Comparison of ENCODE assay signal across 10 mouse cellular contexts in the genomic region with DNA sequence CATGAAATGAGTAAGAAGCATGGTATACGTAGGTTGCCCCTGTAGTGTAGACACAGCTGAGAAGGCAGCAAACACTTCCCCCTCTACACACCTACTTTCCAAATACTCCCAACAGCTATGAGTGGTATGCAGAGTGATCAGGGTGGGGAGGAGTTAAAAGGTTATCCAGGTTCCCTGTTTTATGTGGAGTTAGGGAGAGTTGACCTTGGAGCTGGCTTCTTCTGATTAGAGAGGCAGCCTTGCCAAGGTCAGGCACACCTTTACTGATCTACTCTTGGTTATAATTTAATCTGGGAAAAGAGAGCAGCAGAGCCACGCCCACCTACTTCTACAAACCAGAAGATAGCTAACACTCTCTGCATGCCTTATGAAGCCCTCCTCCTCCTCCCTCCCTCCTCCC.
DNase-seq lines count a peak whose midpoint lies in the region; ATAC-seq and TF ChIP-seq lines count a peak whose summit lies in the region.
"Had no signal": no experiment of that assay in that cellular context is flagged by ENCODE, and none has a peak within 500 bp of the region (broad histone marks: within the 10 kb centered on the region; RNA-seq: fewer than 3 reads in every experiment).

No protein-coding gene starts in this region.

- peak; percentile 50 for DNase-seq in R1 (ENCODE audit: low read depth, low spot score)
- DNase-seq in intestine, embryonic 14.5 days (ENCODE audit: low spot score): no peak
- DNase-seq in kidney, postnatal 14 days: peak; percentile 81
- no peak for DNase-seq in gastrocnemius, postnatal 25 days
- DNase-seq in urinary bladder, postnatal 25 days (ENCODE audit: low spot score): no peak
- no peak for DNase-seq in layer of hippocampus, adult 2 months (ENCODE audit: low spot score in 2 of 2)
- DNase-seq: cerebellum, postnatal 14 days had no signal

- H3K27ac ChIP-seq in intestine, embryonic 14.5 days (ENCODE audit: low read depth): peak overlapping the region; percentile 48
- peak overlapping the region; percentile 90 for H3K27ac ChIP-seq in lung, embryonic 16.5 days (ENCODE audit: low read length)
- no peak overlapping the region for H3K27ac ChIP-seq in layer of hippocampus, adult 2 months

- H3K36me3 ChIP-seq in intestine, embryonic 14.5 days (ENCODE audit: control insufficient read depth, insufficient read depth, low read length): no peaks in the 10 kb centered on the region
- no peaks in the 10 kb centered on the region for H3K36me3 ChIP-seq in lung, embryonic 16.5 days (ENCODE audit: control insufficient read depth, insufficient read depth, low read length)

- peaks cover 4% of the 10 kb centered on the region; the same call in 1 of the 2 replicates for H3K4me1 ChIP-seq in intestine, embryonic 14.5 days (replicated peaks; ENCODE audit: control insufficient read depth, insufficient read depth, low read length)
- peaks cover 18% of the 10 kb centered on the region for H3K4me1 ChIP-seq in lung, embryonic 16.5 days (replicated peaks; ENCODE audit: control insufficient read depth, insufficient read depth, low read length)

- H3K4me2 ChIP-seq in intestine, embryonic 14.5 days (ENCODE audit: low read length): no peak overlapping the region
- no peak overlapping the region for H3K4me2 ChIP-seq in lung, embryonic 16.5 days (ENCODE audit: low read depth, low read length)
- H3K4me2 ChIP-seq: midbrain, embryonic 11.5 days had no signal

- 70% methylated on average over 2 of the region's 2 CpGs for WGBS in intestine, embryonic 14.5 days
- WGBS in lung, embryonic 16.5 days: 39% methylated on average over 2 of the region's 2 CpGs

- no peak for TF ChIP-seq CTCF in layer of hippocampus, adult 2 months (conservative IDR thresholded peaks at IDR 0.05)

- H3K27me3 ChIP-seq in intestine, embryonic 14.5 days (replicated peaks; ENCODE audit: control insufficient read depth, insufficient read depth, low read length): no peaks in the 10 kb centered on the region
- no peaks in the 10 kb centered on the region for H3K27me3 ChIP-seq in lung, embryonic 16.5 days (ENCODE audit: control insufficient read depth, insufficient read depth, low read depth, low read length)

- peak; percentile 87 for ATAC-seq in intestine, embryonic 14.5 days (replicated peaks; ENCODE audit: low FRiP score, low TSS enrichment, low read depth)
- ATAC-seq in lung, embryonic 16.5 days (ENCODE audit: low read depth): peak; percentile 94
- ATAC-seq: activated CD4-positive, CD25-positive, alpha-beta regulatory T cell, adult 4 months had no signal

- H3K4me3 ChIP-seq in intestine, embryonic 14.5 days (ENCODE audit: low read depth, low read length): no peak overlapping the region
- H3K4me3 ChIP-seq in lung, embryonic 16.5 days (ENCODE audit: low read length): no peak overlapping the region
- H3K4me3 ChIP-seq in layer of hippocampus, adult 2 months: no peak overlapping the region

- H3K9me3 ChIP-seq in intestine, embryonic 14.5 days (ENCODE audit: control insufficient read depth, low read length): no peaks in the 10 kb centered on the region
- no peaks in the 10 kb centered on the region for H3K9me3 ChIP-seq in lung, embryonic 16.5 days (ENCODE audit: control insufficient read depth, low read length)

- H3K9ac ChIP-seq in intestine, embryonic 14.5 days (ENCODE audit: low read length): no peak overlapping the region
- no peak overlapping the region for H3K9ac ChIP-seq in lung, embryonic 16.5 days (ENCODE audit: low read length)

Comparison
In these comparisons a context has a peak if more than half of its experiments do, and no peak if none do; other contexts are left out.
1. DNase-seq: peak in R1 (single experiment) and kidney, postnatal 14 days (single experiment); none in intestine, embryonic 14.5 days (single experiment), gastrocnemius, postnatal 25 days (single experiment), urinary bladder, postnatal 25 days (single experiment) and layer of hippocampus, adult 2 months (0 of 2).